Mouse (Mus musculus): ENCODE results near the gene Notch3.

DNA sequence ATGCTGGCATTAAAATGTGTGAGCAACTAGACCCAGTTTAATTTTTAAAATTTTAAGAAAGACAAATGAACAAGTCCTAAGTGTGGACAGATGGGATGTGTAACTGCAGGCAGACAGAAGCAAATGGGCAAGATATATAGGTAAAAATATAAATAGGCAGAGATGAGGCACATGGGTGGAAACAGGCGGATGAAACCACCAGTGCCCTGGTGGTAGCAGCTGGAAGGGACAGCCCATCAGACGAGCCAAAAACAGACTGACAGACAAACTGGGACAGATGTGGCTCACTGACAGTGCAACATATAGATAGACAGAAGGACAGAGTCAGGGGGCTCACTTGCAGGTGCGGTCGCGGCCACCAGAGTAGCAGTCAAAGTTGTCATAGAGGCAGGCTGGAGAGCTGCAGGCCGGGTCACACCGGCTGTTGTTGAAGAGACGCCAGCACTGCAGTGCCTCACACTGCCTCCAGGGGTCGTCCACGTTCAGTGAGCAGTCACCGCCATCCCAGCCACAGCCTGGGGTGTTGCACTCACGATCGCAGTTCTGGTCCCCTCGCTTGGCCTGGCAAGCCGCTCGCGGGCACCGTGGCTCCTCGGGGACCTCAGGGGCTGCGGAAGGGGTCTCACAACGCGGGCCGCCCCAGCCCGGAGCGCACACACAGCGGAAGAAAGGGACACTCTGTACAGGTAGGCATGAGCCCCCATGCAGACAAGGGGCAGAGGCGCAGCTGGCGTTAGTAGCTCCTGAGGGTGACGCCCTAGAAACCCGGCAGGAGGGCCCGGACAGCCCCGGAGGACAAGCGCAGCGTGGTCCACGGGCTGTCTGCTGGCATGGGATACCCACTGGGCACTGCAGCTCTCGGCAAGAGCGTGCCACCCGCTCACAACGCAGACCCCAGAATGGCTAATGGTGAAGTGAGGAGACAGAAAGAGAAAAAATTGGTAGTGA, 23.5 kb downstream of the Notch3 start:
- TF ChIP-seq CTCF (conservative IDR thresholded peaks at IDR 0.05; ENCODE audit: insufficient read depth, insufficient read length, low read depth, low read length) (peak; percentile 85), POLR2A (IDR thresholded peaks at IDR 0.05; ENCODE audit: low read depth, low read length) (no peak)

Data from kidney, adult 2 months (tissue).